Mouse (Mus musculus): ENCODE measurements around the gene Swsap1.

Swsap1 gene

GRCm38 (mm10) chr9:21955570-21956281 lies at the start of gene Swsap1:
Gene Swsap1, plus strand, starts transcription at chr9:21955755.
- peak; percentile 97 for DNase-seq (ENCODE audit: low read depth, low spot score)

- no peak for DNase-seq (ENCODE audit: low read depth, low spot score)
Measured at GRCm38 (mm10) chr9:21908216-21908615, 47.3 kb upstream of the Swsap1 start.

GRCm38 (mm10) chr9:21909474-21910223 lies 45.9 kb upstream of the Swsap1 start:
- DNase-seq (ENCODE audit: low read depth, low spot score) = no peak

DNA sequence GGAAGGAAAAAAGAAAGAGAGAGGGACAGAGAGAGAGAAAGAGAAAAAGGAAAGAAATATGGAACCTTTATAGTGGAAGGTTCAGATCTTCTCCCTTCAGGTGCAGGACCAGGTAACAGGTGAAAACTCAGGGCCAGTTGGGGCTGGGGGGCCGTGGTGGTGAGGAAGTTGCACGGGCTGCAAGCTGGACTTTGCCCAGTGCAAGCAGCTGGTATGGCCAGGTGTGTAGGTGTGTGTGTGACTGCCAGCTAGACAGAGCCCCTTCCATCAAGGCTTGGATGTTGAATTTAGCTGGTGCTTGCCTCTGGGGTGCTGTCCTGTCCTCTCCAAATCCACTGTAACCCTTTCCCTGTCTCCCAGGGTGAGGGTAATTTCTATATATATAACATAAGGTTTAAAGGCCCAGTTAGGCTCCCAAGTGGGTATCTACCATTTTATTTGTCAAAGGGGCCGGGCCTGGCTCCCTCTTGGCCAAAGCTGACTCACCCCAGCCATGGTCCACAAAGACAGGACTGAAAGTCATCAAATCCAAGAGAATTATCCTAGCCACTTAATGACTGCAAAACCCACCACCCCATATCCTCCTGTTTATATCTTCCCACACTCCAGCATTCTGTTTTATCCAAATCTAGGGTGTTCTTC lies 38.6 kb upstream of the Swsap1 start:
- DNase-seq (ENCODE audit: low read depth, low spot score) = no peak

GRCm38 (mm10) chr9:21917493-21918034 lies 38.0 kb upstream of the Swsap1 start:
- no peak for DNase-seq (ENCODE audit: low read depth, low spot score)

DNA sequence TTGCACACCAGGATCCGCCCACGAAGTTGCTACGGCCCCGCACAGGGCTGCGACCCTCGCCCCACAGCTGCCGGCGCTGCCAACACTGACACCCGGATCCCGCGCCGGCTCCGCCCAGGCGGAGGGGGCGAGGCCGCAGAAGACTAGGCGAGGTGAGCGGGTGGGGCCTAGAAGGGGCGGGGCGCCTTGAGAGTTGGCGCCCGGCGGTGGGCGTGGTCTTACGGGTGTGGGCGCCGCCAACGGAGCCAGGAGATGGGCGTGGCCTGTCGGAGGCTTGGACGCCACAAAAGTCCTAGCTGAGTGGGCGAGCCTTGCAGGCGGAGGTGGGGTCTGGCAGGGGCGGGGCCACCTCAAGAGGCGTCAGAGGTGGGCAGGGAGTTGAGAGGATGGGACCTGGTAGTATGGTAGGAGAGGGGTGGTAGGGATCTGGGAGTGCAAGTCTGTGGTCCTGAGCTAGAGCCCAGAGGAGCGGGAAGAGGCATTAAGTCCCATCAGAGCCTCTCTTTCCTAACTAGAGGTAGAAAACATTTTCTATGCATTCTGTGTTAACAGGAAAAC lies 37.4 kb upstream of the Swsap1 start, which contains the start of gene Rab3d:
TSS of gene Rab3d (minus strand) at position 158 of the 558 bp plus-strand sequence.
- DNase-seq (ENCODE audit: low read depth, low spot score) = peak; percentile 97

GRCm38 (mm10) chr9:21918692-21919384 lies 36.7 kb upstream of the Swsap1 start:
- DNase-seq (ENCODE audit: low read depth, low spot score) = no peak

GRCm38 (mm10) chr9:21923036-21923435 lies 32.5 kb upstream of the Swsap1 start:
- no peak for DNase-seq (ENCODE audit: low read depth, low spot score)

GRCm38 (mm10) chr9:21923490-21924098 lies 32.0 kb upstream of the Swsap1 start:
- DNase-seq (ENCODE audit: low read depth, low spot score) = no peak

- DNase-seq (ENCODE audit: low read depth, low spot score) = no peak
Measured at GRCm38 (mm10) chr9:21924099-21924493, 31.5 kb upstream of the Swsap1 start.

DNA sequence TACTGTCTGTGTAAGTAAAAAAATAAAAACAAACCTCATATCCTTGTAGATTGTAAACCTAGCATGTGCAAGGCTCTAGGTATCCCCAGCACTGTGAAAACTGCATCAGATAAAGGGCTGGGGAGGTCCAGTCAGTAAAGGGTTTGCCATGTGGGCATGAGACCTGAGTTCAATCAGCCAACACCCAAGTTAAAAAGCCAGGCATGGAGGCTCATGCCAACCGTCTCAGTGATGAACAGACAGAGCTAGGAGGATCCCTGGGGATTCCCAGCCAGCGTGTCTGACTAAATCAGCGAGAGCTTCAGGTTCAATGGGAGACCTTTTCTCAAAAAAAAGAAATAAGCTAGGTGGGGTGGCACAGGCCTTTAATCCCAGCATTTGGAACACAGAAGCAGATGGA lies 30.5 kb upstream of the Swsap1 start:
- no peak for DNase-seq (ENCODE audit: low read depth, low spot score)

DNA sequence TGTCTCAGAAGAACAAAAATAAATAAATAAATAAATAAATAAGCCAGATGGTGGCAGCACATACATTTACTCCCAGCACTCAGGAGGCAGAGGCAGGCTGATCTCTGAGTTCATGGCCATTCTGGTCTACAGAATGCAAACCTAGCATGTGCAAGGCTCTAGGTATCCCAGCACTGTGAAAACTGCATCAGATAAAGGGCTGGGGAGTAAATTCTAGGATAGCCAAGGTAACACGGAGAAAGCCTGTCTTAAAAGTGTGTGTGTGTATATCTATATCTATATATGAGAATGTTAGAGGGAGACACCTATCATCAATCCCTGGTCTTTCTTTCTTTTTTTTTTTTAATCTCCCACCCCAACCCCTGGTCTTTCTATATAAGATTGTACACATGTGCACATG lies 30.0 kb upstream of the Swsap1 start:
- DNase-seq (ENCODE audit: low read depth, low spot score) = no peak

DNA sequence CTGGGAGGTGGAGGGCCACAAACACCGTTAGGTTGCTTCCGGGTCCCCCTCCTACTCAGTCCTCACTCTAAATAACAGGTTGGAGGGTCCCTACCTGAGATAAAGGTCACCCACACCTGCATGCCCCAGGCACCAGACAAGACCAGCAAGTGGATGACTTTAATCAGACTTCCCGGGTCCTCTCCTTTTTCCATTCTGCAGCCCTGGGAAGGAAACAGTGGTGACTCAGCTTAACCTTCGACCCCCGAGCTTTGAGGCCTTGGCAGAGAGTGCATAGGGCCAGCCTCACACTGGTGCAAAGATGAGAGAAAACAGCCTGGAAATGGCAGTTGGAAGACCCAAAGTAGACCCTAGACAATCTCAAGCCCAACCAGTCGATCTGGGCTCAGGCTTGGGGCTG lies 29.4 kb upstream of the Swsap1 start:
- DNase-seq (ENCODE audit: low read depth, low spot score) = no peak

DNA sequence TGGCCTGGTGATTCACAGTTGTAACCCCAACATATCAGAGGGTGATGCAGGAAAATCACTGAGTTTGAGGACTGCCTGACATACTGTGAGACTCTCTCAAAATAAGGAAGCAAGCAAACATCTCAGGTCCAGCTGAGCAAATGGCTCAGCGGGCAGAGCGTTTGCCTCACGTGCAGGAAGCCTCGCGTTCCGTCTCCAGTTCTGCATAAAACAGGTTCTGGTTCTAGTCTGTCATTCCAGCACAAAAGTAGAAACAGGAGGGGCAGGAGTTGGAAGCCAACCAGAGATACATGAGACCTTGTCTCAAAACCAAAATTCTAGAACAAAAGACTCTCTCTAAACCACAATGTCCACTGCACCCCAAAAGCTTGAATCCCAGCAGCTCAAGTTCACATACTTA lies 28.8 kb upstream of the Swsap1 start:
- no peak for DNase-seq (ENCODE audit: low read depth, low spot score)

- peak; percentile 99 for DNase-seq (ENCODE audit: low read depth, low spot score)
Measured at GRCm38 (mm10) chr9:21927208-21927753, 28.3 kb upstream of the Swsap1 start, which contains the start of the genes Ccdc159 and Tmem205. Gene Ccdc159, plus strand, starts transcription at chr9:21927471. Gene Tmem205, minus strand, starts transcription at chr9:21927556.

GRCm38 (mm10) chr9:21929208-21929607 lies 26.3 kb upstream of the Swsap1 start:
- DNase-seq (ENCODE audit: low read depth, low spot score) = no peak

- no peak for DNase-seq (ENCODE audit: low read depth, low spot score)
Measured at GRCm38 (mm10) chr9:21932006-21932405, 23.5 kb upstream of the Swsap1 start.

DNA sequence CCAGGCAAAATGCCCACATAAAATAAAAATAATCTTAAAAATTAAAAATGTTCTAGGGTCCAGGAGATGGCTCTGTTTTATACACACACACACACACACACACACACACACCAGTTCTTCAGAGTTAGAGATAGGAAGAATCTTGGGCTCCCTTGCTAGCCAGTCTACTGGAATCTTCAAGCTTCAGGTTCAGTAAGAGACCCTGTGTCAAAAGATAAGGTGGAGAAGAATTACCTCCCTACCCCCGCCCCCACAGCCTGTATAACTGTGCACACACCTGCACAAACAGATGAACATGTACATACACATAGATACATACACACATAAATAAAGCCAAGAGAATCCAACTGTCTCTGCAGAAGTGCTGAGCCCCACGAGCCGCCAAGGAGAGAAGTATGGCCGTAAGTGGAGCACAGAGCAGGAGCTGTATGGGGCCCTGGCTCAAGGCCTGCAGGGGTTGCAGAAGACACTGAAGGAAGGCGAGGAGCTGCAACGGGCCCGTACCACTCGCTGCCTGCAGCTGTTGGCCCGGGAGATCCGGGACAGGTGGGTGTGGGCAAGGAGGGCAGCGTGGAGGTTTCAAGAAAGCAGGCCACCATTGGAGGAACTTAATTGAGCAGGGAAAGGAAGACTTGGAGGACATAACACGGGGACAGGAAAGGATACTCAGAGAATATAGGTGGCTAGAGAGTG lies 23.0 kb upstream of the Swsap1 start:
- DNase-seq (ENCODE audit: low read depth, low spot score) = no peak

GRCm38 (mm10) chr9:21934021-21934420 lies 21.5 kb upstream of the Swsap1 start:
- no peak for DNase-seq (ENCODE audit: low read depth, low spot score)

Measured in mesoderm, embryonic 11.5 days (tissue).